Mouse (Mus musculus): ENCODE results near the gene Tnnc1. TPM values are rescaled to one million over a fixed set of nuclear protein-coding genes. Genes with fewer than 3 reads are reported as not detected.

Tnnc1 gene
- polyA plus RNA-seq, 1 experiment from 2014 or later = 4.1 TPM

DNA sequence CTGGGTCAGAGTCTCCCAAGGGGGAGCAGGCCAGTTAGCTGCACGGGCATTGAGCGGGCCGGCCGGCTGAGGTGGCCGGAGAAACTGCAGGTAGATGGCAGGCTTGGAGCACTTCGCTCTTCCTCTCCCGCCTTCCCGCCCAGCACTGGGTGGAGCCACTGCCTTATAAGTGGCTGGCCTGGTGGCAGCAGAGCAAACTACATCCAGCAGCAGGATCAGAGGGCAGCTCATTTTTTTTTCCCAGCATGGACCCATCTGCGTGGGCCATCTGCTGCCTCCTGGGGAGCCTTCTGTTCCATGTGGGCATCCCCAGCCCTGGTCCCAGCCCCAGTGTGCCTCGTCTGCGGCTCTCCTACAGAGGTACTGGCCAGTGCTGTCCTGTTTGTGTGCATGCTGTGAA, 9.6 kb downstream of the Tnnc1 start, which contains the start of gene Sema3g:
Gene Sema3g, plus strand, starts transcription at position 195 of the 400 bp plus-strand sequence.
- no peak within 1 kb of the TSS for H3K9ac ChIP-seq (ENCODE audit: low read length)
- peak; percentile 85 for ATAC-seq (ENCODE audit: low FRiP score, low TSS enrichment)
- no peak within 1 kb of the TSS for H3K4me3 ChIP-seq (ENCODE audit: low read depth, low read length)

GRCm38 (mm10) chr14:31226978-31227377, 18.9 kb downstream of the Tnnc1 start:
- Histone ChIP-seq H3K9ac (ENCODE audit: low read length) (peak overlapping the region; percentile 23; the same call in 1 of the 2 replicates), H3K4me3 (ENCODE audit: low read depth, low read length) (no peak overlapping the region), H3K9me3 (ENCODE audit: control insufficient read depth, low read length) (no peaks in the 10 kb centered on the region), H3K36me3 (ENCODE audit: control insufficient read depth, insufficient read depth, low read length) (no peaks in the 10 kb centered on the region), H3K4me2 (replicated peaks; ENCODE audit: low read depth) (no peak overlapping the region), H3K27me3 (ENCODE audit: control insufficient read depth, insufficient read depth, low read length) (no peaks in the 10 kb centered on the region), H3K27ac (replicated peaks) (peak overlapping the region; percentile 61; the same call in 1 of the 2 replicates), H3K4me1 (replicated peaks; ENCODE audit: control insufficient read depth, insufficient read depth) (no peaks in the 10 kb centered on the region)
- TF ChIP-seq EP300 (optimal IDR thresholded peaks at IDR 0.05) (no peak), CTCF (IDR thresholded peaks at IDR 0.05; ENCODE audit: low read depth) (no peak)
- 42% methylated on average over 4 of the region's 4 CpGs for WGBS
- ATAC-seq (ENCODE audit: low FRiP score, low TSS enrichment) = peak; percentile 62
- peak; percentile 58 for DNase-seq (ENCODE audit: low spot score)

More for the DNA sequence above, 9.6 kb downstream of the Tnnc1 start, which contains the start of gene Sema3g:
- Histone ChIP-seq H3K27me3 (ENCODE audit: control insufficient read depth, insufficient read depth, low read length) (no peaks in the 10 kb centered on the region), H3K4me1 (replicated peaks; ENCODE audit: control insufficient read depth, insufficient read depth) (no peaks in the 10 kb centered on the region), H3K36me3 (ENCODE audit: control insufficient read depth, insufficient read depth, low read length) (no peaks in the 10 kb centered on the region), H3K4me2 (replicated peaks; ENCODE audit: low read depth) (0 out of 2 replicates have a peak within 1 kb of the TSS, but pooled peaks have one; percentile 26), H3K27ac (replicated peaks) (no peak within 1 kb of the TSS), H3K9me3 (ENCODE audit: control insufficient read depth, low read length) (no peaks in the 10 kb centered on the region)
- TF ChIP-seq CTCF (IDR thresholded peaks at IDR 0.05; ENCODE audit: low read depth) = peak; percentile 82
- TF ChIP-seq EP300 (optimal IDR thresholded peaks at IDR 0.05) = no peak
- WGBS = 9% methylated on average over 11 of the region's 11 CpGs
- DNase-seq (ENCODE audit: low spot score) = peak; percentile 86

DNA sequence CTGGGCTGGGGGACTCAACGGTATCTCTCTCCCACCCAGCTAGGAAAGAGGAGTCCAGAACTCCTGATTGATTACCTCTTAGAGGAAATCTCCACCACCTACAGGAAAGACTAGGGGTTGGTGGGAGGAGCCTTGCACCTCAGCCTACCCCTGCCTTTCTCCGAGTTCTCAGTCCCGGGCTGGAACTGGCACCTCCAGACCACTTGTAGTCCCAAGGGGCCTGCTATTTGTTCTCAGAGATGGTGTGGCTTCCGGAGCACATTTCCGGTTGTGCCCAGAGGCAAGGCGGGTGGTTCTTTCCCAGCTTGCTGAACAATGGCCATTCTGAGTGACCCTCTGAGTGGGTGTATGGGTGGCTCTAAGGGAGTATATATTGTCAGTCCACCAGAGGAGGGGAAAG, 20.1 kb downstream of the Tnnc1 start:
- DNase-seq (ENCODE audit: low spot score) (no peak), ATAC-seq (ENCODE audit: low FRiP score, low TSS enrichment) (no peak)
- no peaks in the 10 kb centered on the region for H3K9me3 ChIP-seq (ENCODE audit: control insufficient read depth, low read length)
- 64% methylated on average over 6 of the region's 6 CpGs for whole genome bisulfite sequencing
- no peaks in the 10 kb centered on the region for H3K27me3 ChIP-seq (ENCODE audit: control insufficient read depth, insufficient read depth, low read length)
- H3K36me3 ChIP-seq (ENCODE audit: control insufficient read depth, insufficient read depth, low read length) = no peaks in the 10 kb centered on the region
- H3K4me1 ChIP-seq (replicated peaks; ENCODE audit: control insufficient read depth, insufficient read depth) = no peaks in the 10 kb centered on the region
- TF ChIP-seq EP300 (optimal IDR thresholded peaks at IDR 0.05) = no peak
- no peak overlapping the region for H3K4me2 ChIP-seq (replicated peaks; ENCODE audit: low read depth)
- H3K4me3 ChIP-seq (ENCODE audit: low read depth, low read length) = no peak overlapping the region
- no peak overlapping the region for H3K27ac ChIP-seq (replicated peaks)
- H3K9ac ChIP-seq (ENCODE audit: low read length) = no peak overlapping the region

DNA sequence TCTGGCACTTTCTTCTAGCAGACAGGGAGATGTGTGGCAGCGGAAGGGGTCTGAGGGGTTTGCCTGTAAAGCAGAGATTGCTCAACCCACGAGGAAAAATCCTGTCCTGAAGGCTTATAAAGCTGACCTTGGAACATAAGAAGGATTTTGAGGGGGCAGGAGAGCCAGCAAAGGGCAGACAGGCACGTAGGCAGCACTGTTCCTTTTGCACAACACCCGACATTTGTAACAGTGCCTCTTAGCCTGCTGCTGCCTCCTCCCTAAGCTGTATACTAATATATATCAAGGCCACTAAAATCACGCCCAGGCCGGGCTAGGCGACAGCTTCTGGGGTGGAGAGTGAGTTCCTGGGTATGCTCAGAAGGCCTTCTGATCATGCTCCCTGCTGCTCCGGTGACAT, 22.3 kb downstream of the Tnnc1 start:
- Histone ChIP-seq H3K27me3 (ENCODE audit: control insufficient read depth, insufficient read depth, low read length) (no peaks in the 10 kb centered on the region), H3K27ac (replicated peaks) (no peak overlapping the region), H3K4me1 (replicated peaks; ENCODE audit: control insufficient read depth, insufficient read depth) (no peaks in the 10 kb centered on the region), H3K36me3 (ENCODE audit: control insufficient read depth, insufficient read depth, low read length) (no peaks in the 10 kb centered on the region), H3K9me3 (ENCODE audit: control insufficient read depth, low read length) (no peaks in the 10 kb centered on the region), H3K4me2 (replicated peaks; ENCODE audit: low read depth) (no peak overlapping the region), H3K4me3 (ENCODE audit: low read depth, low read length) (no peak overlapping the region), H3K9ac (ENCODE audit: low read length) (no peak overlapping the region)
- WGBS = 66% methylated on average over 8 of the region's 8 CpGs
- no peak for DNase-seq (ENCODE audit: low spot score)
- ATAC-seq (ENCODE audit: low FRiP score, low TSS enrichment) = no peak
- TF ChIP-seq CTCF (IDR thresholded peaks at IDR 0.05; ENCODE audit: low read depth) (no peak), EP300 (optimal IDR thresholded peaks at IDR 0.05) (no peak)

DNA sequence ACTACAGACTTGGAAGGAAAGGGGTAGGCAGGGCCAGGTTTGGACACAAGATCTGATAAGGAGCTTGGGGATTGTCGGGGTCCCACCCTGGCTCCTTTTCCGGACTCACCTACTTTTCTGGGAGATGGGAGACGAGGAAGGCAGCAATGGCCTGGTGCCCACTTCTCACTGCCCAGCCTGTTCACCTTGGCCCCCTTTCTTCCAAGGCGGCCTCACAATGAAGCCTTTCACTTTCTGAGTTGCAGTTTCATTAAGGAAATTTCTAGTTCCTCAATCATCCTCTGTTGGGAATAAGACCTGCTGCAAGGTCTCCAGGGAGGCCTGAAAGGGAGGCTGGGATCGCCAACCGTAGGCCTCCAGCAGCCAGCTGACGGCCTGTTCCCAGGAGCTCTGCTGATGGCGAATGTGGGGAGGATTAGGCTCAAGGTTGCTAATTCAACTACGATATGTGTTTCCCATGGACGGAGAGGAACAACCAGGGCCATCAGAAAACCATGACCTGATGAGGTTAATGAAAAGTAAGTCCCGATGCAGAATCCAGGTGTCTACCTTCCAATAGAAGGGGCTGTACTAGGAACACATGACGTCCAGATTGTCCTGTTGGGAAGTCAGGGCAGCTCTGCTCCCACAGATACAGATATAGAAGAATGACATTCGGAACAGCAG, 24.4 kb downstream of the Tnnc1 start:
- Histone ChIP-seq H3K36me3 (ENCODE audit: control insufficient read depth, insufficient read depth, low read length) (no peaks in the 10 kb centered on the region), H3K9ac (ENCODE audit: low read length) (no peak overlapping the region), H3K4me3 (ENCODE audit: low read depth, low read length) (no peak overlapping the region), H3K4me2 (replicated peaks; ENCODE audit: low read depth) (no peak overlapping the region), H3K9me3 (ENCODE audit: control insufficient read depth, low read length) (no peaks in the 10 kb centered on the region), H3K27me3 (ENCODE audit: control insufficient read depth, insufficient read depth, low read length) (no peaks in the 10 kb centered on the region), H3K4me1 (replicated peaks; ENCODE audit: control insufficient read depth, insufficient read depth) (no peaks in the 10 kb centered on the region), H3K27ac (replicated peaks) (no peak overlapping the region)
- ATAC-seq (ENCODE audit: low FRiP score, low TSS enrichment) = no peak
- TF ChIP-seq CTCF (IDR thresholded peaks at IDR 0.05; ENCODE audit: low read depth) (no peak), EP300 (optimal IDR thresholded peaks at IDR 0.05) (no peak)
- no peak for DNase-seq (ENCODE audit: low spot score)
- WGBS = 73% methylated on average over 13 of the region's 13 CpGs

Data from stomach, postnatal 0 days (tissue).